Mouse (Mus musculus) layer of hippocampus, adult 11-12 months (tissue): ENCODE measurements at regions not wholly inside any gene's neighbourhood (a gene's known extent, or its start where the extent isn't known, plus 50 kb on each side); places are given as distances from the start of the nearest gene placed in this dataset.
"Not testable (repeated sequence)": the region's sequence is repeated elsewhere in the genome, so short reads cannot be mapped to it uniquely, and the experiment has no call there.

ENCODE experiments used
- DNase-seq: peaks from one replicate; pipeline ENCODE4 v3.0.0; 2022; ENCODE audit warnings: low spot score

GRCm38 (mm10) chr1:177382596-177383190, 59.5 kb upstream of the Zbtb18 start:
- no peak for DNase-seq

GRCm38 (mm10) chr1:177382147-177382546, 60.0 kb upstream of the Zbtb18 start:
- DNase-seq: peak; percentile 30

DNA sequence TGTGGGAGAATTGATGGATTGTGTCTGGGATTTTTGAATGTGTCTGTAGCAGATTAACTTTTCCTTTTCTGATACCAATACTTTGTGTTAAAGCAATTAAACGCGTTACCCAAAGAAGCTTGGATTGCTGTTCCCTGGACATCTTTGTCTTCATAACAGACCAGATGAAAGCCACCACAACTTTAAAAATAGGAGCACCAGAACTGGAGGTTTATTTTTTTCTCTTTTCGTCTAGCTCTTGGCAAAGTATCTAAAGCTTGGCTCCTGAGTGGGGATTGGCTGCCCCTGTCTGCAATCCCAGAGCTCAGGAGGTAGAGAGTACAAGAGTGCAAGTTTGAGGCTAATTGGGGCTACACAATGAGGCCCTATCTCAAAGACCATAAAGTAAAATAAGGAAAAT, 64.0 kb upstream of the Zbtb18 start:
- DNase-seq: no peak

DNA sequence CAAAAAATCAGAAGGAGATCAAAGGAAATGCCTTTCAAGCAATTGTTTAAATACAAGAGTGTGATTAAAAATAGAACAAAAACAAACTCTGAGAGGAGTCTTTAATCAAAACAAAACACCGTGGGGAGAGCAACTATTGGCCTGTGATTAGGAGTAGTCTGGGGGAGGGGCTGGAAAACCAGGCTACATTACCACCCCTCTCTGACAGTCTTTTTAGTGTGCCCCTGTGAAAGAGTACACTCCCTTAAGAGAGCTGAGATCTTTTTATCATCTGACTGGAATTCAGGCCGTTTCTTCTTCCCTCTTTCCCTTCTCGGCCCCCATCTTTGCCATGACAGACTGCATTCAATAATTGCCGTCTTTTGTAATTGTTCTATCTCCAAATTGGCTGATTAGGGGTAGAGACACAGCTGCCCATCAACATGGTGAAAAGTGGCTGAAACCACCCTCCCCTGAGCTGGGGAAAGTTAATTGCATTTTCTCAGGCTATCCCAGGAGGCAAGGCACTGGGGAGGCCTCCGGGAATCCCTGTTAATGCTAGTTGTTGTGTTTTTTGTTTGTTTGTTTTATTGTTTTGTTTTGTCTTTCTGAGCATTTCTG, 68.8 kb upstream of the Zbtb18 start:
- no peak for DNase-seq

DNA sequence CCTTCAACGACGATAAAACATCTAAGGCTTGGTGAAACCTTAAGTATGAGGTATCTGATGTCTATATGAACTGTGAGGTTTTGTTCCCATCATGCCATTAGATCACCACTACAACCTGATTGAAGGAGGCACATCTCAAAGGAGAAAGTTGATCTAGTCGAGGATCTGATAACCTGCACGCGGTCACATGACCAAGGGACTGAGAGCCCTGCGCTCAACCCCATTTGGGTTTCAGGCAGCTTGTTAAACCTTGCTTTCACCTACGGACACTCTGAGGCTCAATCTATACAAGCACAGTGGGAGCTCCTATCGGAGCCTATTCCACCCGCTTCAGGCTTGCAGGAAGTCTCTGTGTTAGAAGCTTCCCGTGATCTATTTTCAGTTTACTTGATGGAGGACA, 70.1 kb upstream of the Zbtb18 start:
- DNase-seq: no peak

- no peak for DNase-seq
Observed at GRCm38 (mm10) chr1:177367864-177368610, 74.1 kb upstream of the Zbtb18 start.

- no peak for DNase-seq
Observed at GRCm38 (mm10) chr1:177366914-177367313, 75.2 kb upstream of the Zbtb18 start.

DNA sequence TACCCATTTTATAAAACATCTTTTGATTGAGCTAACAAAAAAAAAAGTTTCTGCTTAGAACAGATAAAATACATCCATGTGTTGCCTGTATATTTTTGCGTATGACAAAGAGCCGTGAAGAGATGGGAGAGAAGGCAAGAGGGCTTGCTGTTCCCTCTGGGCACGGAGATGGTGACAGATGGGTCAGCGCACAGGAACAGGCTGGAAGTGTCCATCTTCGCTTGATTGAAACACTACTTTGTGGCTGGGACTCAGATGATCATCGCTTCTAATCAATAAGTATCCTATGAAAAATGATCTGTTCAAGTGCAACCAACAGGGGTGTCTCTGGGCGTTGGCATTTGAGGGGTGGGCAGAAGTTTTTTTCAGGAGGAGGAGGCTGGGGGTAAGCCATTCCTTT, 75.7 kb upstream of the Zbtb18 start:
- DNase-seq: no peak

- DNase-seq: peak; percentile 41
Observed at GRCm38 (mm10) chr1:177364355-177364754, 77.8 kb upstream of the Zbtb18 start.

DNA sequence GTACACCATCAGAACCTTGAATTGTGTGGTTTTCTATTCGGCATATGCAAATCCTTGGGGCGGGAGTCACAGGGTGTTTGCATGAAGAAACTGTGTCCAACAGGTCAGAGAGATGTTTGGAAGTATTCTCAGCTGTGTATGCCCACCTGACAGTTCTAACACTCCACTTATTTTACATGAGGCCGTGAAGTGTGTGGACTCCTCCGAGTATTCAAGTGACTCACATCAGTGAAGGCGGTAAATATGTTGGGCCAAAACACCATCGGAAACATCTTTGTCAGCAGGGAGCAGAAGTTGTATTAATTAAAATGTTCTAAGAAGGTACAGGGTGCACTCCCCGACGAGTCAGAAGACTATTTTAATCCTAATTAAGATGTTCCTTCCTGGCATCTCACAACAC, 79.8 kb upstream of the Zbtb18 start:
- DNase-seq: no peak

GRCm38 (mm10) chr1:177348400-177349092, 90.5 kb upstream of the Akt3 start:
- no peak for DNase-seq

GRCm38 (mm10) chr1:177347208-177347607, 89.2 kb upstream of the Akt3 start:
- DNase-seq: peak; percentile 58

DNA sequence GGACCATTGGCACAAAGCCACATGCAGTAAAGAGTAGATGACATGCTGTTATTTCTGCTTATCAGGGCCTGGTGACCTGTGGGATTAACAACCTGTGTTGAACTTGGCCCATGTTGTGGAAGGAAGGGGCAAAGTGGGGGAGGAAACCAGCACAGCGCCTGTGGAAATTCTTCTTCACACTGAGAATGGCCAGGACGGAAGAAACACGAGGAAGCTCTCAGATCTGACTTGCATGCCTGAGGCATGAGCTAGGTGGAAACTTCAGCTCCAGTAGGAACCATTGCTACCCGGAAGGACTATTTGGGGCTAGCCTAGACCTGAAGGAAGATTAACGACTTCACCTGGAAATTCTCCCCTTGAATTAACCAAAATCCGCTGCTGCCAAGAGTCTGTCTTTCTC, 88.5 kb upstream of the Akt3 start:
- DNase-seq: no peak

GRCm38 (mm10) chr1:177345540-177345939, 87.5 kb upstream of the Akt3 start:
- DNase-seq: no peak

DNA sequence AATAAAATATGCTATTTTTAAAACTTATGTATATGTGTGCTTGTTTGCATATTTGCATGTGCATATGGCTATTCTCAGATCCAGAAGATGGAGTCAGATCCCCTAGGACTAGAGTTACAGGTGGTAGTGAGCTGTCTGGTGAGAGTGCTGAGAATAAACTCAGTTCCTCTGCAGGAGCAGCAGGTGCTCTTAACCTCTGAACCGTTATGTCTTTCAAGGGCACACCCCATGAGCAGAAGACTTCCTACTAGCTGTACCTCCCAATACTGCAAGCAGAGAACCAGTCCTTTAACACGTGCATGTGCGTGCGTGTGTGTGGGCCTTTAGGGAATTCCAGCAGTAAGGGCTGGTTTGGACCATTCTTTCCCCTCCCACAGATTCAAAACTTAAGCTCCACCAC, 85.9 kb upstream of the Akt3 start:
- no peak for DNase-seq

DNA sequence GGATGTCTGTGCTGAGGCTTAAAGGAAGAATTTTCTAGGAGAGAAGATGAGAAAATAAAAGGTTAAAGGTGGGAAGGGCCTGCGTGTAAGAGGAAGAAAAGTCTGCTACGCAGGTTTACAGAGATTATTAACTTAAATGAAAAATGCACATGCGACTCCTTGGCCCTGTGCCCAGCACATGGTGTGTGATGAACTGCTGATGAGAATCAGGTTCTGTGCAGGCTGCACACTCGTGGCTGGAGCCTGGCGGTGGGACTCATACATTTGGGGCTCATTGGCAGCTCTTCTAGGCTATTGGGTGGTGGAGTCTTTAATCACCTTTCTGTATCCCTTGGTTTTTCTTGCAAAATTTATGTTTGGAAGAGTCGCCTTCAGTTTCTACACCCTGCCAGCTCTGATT, 85.1 kb upstream of the Akt3 start:
- no peak for DNase-seq

DNA sequence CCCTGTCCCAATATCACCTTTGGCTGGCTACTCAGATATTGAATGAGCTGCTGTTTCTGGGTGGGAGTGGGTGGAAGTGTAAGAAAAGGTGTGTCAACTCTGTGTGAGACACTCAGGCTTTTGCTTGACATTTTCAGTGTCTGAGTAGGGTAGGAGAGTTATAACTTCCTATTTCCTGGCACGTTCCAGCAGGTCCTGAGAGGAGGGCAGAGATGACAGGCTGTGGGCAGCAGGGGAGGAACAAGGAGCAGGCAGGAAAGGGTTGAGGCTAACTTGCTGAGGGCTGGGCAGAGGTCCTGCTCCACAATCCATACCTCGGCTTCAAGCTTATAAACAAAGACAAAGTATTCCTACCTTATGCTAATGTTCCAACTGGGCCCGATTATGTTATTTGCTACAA, 82.2 kb upstream of the Akt3 start:
- DNase-seq: no peak

DNA sequence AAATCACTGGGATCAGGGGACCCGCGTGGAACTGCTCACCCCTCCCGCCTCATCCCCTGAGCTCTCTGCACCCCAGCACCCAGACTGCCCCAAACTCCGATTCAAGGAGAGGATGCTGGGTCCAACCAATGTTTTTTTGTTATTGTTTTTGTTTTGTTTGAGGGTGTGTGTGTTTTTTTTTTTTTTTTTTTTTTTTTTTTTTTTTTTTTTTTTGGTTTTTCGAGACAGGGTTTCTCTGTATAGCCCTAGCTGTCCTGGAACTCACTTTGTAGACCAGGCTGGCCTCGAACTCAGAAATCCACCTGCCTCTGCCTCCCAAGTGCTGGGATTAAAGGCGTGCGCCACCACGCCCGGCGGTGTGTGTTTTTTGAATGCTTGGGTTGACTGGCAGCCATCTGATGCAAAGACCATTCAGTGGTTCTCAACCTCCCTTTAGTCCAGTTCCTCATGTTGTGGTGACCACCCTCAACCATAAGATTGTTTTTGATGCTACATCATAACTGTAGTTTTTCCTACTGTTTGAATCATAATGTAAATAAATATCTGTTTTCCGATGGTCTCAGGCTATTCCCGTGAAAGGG, 81.3 kb upstream of the Akt3 start:
- DNase-seq: not testable (repeated sequence)

DNA sequence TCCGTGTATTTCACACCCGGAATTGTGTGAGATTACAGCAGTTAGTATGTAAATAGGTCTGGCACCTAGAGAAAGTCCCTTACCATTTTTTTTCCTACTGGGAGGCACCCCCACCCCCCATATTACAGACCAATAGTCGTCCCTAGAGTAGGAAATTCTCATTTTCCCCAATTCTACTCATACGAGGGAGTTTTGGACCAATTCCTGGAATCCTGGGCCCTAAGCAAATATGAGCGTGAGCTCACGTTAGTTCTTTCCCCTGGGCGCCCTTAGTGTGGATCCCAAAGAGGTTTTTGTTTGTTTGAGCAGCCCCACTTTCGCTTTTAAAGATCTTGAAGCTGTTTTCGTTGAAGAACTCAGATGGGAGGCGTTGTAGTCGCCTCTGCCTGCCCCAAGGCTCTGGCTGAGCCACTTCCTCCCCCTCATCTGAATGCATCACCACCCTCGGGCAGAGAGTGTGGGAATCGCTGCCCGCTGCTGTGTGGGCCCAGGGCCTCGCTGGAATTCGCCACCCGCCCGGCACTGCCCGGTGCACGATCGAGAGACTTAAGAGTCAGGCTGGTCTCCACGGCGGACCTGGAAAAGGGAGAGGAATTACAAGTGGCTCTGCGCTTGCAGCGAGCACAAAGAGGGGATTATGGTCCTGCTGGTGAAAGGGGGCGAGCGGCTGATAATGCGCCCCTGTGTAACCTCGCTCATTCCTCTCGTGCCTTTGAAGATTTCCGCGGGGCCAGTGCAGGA, 80.6 kb upstream of the Akt3 start:
- peak; percentile 61 for DNase-seq

GRCm38 (mm10) chr1:177337756-177338155, 79.8 kb upstream of the Akt3 start:
- DNase-seq: no peak

GRCm38 (mm10) chr1:177337141-177337540, 79.1 kb upstream of the Akt3 start:
- DNase-seq: no peak

DNA sequence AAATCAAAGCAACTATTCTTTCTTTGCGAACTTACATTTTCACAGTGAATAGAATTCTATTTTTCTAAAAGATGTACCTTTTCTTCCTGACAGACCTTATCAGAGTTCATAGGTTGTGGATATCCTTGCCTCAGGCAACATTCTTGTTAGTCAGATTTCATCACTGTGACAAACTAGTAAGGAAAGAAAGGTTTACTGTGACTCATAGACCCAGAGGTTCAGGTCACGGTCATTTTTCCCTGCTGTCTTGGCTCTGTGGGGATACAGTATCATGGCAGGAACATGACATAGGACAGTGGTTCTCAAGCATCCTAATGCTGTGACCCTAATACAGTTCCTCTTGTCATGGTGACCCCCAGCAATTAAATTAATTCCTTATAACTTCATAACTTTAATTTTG, 78.4 kb upstream of the Akt3 start:
- no peak for DNase-seq
